Mouse (Mus musculus) NIH3T3 (cell line): Measurements from ENCODE around the gene Evc2.

ENCODE experiments used
- DNase-seq: peaks from one replicate; pipeline ENCODE4 v3.0.0-alpha.2; 2012; ENCODE audit warnings: low read depth

Evc2 gene

DNA sequence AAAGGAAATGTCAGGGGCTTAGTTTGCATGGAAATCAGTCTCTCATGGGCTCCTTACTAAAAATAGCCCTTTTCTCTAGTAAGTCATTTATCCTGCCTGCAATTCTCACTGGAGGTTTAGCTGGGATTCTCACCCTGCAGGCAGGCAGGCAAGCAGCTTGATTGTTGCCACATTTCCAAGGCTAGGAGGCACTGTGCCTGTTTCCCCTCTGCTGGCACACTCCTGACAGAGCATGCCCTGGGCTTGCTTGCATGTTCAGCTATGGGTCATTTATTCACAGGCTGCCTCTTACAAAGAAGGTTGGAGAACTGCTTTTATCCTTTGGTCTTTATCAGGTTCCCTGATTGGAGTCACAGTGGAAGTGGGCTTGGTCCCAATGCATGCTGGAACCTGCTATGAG is 27.5 kb downstream of the Evc2 start:
- peak; percentile 30 for DNase-seq

- no peak for DNase-seq
Measured at GRCm38 (mm10) chr5:37368796-37369195, 30.5 kb downstream of the Evc2 start.

GRCm38 (mm10) chr5:37377376-37377775 is 39.1 kb downstream of the Evc2 start:
- DNase-seq = no peak

DNA sequence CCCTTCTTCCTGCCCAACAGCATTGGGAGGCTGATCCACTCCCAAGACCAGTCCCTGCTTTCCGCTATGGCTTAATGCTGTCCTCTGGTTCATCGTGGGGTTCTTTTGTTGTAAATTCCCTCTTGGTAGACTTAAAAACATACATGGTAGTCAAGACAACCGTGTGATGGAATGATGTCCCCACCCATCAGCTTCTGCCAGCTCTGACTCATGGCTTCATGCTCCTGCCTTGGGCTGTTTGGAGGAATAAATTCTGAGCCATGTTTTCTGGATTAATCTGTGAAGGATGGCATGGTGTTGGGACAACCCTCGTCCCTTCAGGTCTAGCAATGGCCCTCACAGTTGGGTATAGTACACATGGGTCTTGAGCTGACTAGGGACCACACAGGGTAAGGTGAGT is 42.3 kb downstream of the Evc2 start:
- peak; percentile 87 for DNase-seq

DNA sequence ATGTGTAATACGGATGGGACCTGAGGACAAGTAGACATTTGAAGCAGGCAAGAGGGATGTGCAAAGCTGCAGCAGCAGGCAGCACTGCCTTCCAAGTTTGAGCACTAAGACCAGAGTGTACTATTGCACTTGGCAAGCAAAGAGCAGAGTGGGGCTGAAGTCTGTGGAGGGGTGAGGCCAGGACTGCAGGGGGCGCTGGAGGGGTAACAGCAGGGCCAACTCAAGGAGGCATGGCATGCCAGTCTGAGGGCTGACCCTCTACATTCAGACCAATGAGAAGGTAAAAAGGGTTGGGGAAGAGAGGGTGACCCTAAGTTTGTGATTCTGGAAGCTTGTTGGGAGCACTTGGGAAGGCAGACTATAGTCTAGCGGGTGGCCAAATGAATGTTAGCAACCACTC is 45.3 kb downstream of the Evc2 start:
- no peak for DNase-seq

- peak; percentile 21 for DNase-seq
Measured at GRCm38 (mm10) chr5:37388646-37389045, 50.3 kb downstream of the Evc2 start.

GRCm38 (mm10) chr5:37389808-37390495 is 51.7 kb downstream of the Evc2 start:
- no peak for DNase-seq

GRCm38 (mm10) chr5:37390923-37391322 is 52.6 kb downstream of the Evc2 start:
- DNase-seq = no peak

- DNase-seq = no peak
Measured at GRCm38 (mm10) chr5:37391901-37392300, 53.6 kb downstream of the Evc2 start.

GRCm38 (mm10) chr5:37395172-37396030 is 57.1 kb downstream of the Evc2 start:
- peak; percentile 11 for DNase-seq

GRCm38 (mm10) chr5:37419028-37419427 is 80.7 kb downstream of the Evc2 start:
- no peak for DNase-seq

- no peak for DNase-seq
Measured at GRCm38 (mm10) chr5:37427210-37427609, 88.9 kb downstream of the Evc2 start.

GRCm38 (mm10) chr5:37435417-37435816 is 97.1 kb downstream of the Evc2 start:
- peak; percentile 6 for DNase-seq

DNA sequence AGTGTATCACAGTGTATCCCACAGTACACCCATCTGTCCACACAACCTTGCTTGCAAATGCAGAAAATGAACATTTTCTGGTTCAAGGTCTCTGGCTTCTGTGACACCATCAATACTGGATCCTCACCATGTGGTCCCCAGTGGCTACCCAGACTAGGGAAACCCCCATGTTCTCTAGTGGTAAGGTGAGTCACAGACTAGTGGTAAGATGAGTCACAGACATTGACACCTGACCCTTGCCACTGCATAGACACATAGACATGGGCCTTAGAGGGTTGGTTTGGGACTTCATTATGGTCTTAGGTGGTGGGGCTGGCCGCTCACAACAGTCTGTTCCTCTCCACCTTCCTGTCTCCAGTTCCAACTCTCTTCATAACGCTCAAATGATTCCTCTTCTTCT is 104.5 kb downstream of the Evc2 start:
- no peak for DNase-seq

GRCm38 (mm10) chr5:37447546-37447945 is 109.2 kb downstream of the Evc2 start:
- no peak for DNase-seq

GRCm38 (mm10) chr5:37456590-37456989 is 118.3 kb downstream of the Evc2 start:
- DNase-seq = no peak

DNA sequence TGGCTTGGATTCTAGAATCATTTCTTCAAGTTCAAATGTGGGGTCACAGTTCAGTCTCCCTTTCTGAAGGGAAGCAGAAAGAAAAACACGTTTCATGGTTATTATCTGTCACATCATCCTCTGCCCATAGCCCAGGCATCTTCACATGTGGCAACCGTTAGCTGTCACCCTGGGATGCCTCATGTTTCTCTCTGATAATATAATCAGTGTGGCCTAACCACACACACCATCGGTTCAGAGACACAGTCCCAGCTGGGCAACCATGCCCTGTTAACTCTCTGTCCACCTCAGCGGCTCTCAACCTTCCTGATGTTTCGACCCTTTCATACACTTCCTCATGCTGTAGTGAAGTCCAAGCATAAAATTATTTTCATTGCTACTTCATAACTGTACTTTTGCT is 118.9 kb downstream of the Evc2 start:
- DNase-seq = no peak

- DNase-seq = no peak
Measured at GRCm38 (mm10) chr5:37457831-37458230, 119.5 kb downstream of the Evc2 start.

DNA sequence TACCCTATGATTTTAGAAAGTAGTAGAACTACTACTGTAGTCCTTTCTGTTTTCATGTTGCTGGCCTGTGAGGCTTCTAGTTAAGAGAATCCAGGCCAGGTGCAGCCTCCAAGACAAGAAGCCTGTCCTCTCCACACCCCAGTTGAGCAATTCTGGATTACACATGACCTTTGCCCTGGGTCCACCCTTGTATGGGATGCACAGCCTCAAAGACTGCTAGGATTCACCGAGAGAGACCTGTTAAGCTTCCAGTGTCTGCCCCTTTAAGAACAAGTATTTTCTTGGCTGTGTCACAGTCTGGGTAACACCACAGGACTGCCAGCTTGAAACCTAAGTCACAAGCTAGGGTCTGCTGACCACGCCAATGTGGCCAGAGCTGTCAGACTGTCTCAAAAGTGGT is 119.9 kb downstream of the Evc2 start:
- no peak for DNase-seq

DNA sequence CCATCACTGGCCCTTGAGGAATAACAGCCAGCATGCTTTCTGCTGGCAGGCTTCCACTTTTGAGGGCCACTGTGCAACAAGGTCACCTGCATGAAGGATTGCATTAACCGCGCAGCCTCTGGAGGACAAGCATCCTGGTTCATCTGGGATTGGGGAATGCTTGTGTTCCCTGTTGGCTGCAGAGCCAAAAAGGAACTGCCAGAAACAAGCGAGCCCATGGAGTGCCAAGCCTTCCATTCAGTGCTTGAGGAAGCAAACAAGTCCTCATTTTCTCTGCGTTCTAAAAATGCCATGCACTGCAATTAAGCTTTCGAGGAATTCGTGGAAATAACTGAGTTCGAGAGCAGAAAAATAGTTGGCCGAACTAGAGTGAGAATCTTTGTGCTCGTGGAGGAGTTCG is 127.2 kb downstream of the Evc2 start:
- DNase-seq = no peak

DNA sequence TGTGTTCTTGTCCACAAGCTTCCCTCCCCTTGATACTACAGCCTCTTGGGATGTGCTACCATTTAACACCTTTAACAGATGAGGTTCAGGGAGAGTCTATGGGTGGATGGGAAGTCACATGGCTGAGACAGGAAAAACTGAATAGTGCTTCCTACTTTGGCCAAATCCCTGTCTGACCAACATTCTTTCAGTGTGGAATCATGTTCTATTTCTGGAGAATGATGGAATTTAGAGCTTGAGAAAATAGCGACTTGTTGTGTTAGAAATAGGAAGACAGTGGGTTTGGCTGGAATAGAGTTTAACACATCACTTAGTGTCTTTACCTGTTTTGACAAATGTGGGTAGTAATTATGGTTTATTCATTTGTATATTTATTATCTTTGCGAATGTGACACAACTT is 129.3 kb downstream of the Evc2 start:
- DNase-seq = peak; percentile 65

GRCm38 (mm10) chr5:37469031-37469430 is 130.7 kb downstream of the Evc2 start:
- no peak for DNase-seq

DNA sequence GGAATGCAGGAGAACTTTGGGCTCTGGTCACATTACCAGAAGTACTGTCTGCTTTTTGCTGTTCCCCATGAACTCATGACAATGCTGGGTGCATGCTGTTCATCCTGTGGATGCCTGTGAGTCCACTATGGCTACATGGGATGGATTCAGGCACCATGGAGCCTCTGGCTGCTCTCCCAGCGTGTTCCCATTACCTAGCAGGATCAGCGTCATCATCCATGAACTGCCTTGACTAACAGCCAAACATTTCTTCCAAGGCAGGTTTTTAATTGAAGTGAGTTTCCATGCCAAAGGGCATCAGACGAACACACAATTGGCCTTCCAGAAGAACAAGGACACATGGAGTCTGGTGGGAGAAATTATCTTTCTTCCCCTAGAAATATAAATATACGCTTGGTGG is 133.3 kb downstream of the Evc2 start:
- no peak for DNase-seq
